Mouse (Mus musculus): Measurements from ENCODE around the gene Mtmr3. TPM values are rescaled to one million over a fixed set of nuclear protein-coding genes. Genes with fewer than 3 reads are reported as not detected.

The Mtmr3 gene
- total and polyA plus RNA-seq, 3 experiments = 31.7 to 46.3 (median 32.5) TPM

DNA sequence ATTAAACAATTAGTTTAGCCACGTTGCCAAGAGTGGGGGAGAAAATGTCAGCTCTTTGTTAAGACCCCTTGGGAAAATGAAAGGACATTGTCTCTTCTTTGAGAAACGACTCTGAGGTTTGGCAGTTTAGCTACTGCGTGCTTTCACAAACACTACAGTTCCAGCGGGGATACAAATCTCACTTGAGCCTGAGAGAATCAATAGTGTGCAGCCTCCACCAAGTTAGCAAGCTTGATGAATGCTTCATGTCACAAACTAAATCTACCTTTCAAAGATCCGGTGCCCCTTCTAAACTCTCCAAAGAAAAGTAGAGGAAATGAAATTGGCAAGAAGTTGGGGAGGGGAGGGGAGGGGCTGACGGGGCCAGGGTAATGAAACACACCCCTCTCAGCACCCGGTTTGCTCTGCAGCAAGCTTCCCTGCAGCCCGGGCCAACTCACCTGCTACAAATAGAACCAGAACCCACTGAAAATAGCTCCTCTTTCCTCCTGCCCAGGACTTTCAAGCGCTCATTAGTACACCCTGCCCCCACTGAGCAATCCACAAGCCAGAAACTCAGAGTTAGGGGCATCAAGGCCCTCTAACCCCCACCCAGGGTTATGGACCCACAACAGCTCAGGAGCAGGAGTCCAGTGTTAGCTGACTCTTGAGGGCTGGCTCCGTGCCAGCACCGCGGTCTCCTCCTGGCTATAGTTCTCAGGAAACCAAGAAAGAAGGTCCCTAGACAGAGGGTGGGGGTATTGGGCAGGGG, 8.2 kb upstream of the Mtmr3 start:
- Histone ChIP-seq H3K4me2 (ENCODE audit: insufficient read depth, low read depth, poor library complexity, severe bottlenecking) (no peak overlapping the region), H3K4me1 (ENCODE audit: control insufficient read depth in 1 of 2, insufficient read depth in 2 of 2) (peaks cover 0 to 36% of the 10 kb centered on the region in 2 experiments; a peak in 2 of 4 replicates), H3K27me3 (replicated peaks) (no peaks in the 10 kb centered on the region), H3K27ac (ENCODE audit: insufficient read depth, low read depth) (no peak overlapping the region), H3K4me3 (replicated peaks in 1 of 3; ENCODE audit: low read depth in 2 of 3, low read length in 2 of 3, poor library complexity in 1 of 3) (no peak overlapping the region), H3K9ac (ENCODE audit: insufficient read depth, low read depth) (no peak overlapping the region), H3K79me2 (replicated peaks; ENCODE audit: control insufficient read depth, extremely low read depth, insufficient read depth, poor library complexity, severe bottlenecking) (no peaks in the 10 kb centered on the region), H3K36me3 (replicated peaks in 1 of 2; ENCODE audit: control insufficient read depth in 1 of 2, insufficient read depth in 1 of 2, low read length in 1 of 2) (no peaks in the 10 kb centered on the region), H3K9me3 (replicated peaks; ENCODE audit: low read length) (peaks cover 3% of the 10 kb centered on the region)
- TF ChIP-seq CHD2 (IDR thresholded peaks at IDR 0.05; ENCODE audit: low read length) (no peak), SIN3A (IDR thresholded peaks at IDR 0.05; ENCODE audit: low read length) (no peak), ETS1 (conservative IDR thresholded peaks at IDR 0.05; ENCODE audit: low read depth, low read length) (no peak), MXI1 (IDR thresholded peaks at IDR 0.05; ENCODE audit: low read depth, low read length) (no peak), HCFC1 (IDR thresholded peaks at IDR 0.05; ENCODE audit: low read depth, low read length) (no peak), JUN (IDR thresholded peaks at IDR 0.05; ENCODE audit: insufficient read depth, low read depth, low read length) (no peak), NRF1 (IDR thresholded peaks at IDR 0.05; ENCODE audit: low read depth, low read length) (no peak), GABPA (IDR thresholded peaks at IDR 0.05; ENCODE audit: insufficient replicate concordance, low read depth, low read length) (no peak), IRF4 (IDR thresholded peaks at IDR 0.05; ENCODE audit: low read depth, low read length) (no peak), USF1 (IDR thresholded peaks at IDR 0.05; ENCODE audit: low read depth, low read length) (no peak), MEF2A (IDR thresholded peaks at IDR 0.05; ENCODE audit: borderline replicate concordance, low read depth, low read length) (no peak), ZMIZ1 (IDR thresholded peaks at IDR 0.05; ENCODE audit: low read depth, low read length) (no peak), NELFE (IDR thresholded peaks at IDR 0.05; ENCODE audit: low read depth, low read length) (no peak), CTCF (conservative IDR thresholded peaks at IDR 0.05 in 1 of 2, IDR thresholded peaks at IDR 0.05 in 1 of 2; ENCODE audit: low read depth in 2 of 2, low read length in 2 of 2) (no peak), BHLHE40 (IDR thresholded peaks at IDR 0.05; ENCODE audit: low read depth, low read length) (no peak), POLR2AphosphoS2 (IDR thresholded peaks at IDR 0.05; ENCODE audit: low read depth, low read length) (no peak), POLR2A (IDR thresholded peaks at IDR 0.05; ENCODE audit: low read depth, low read length) (no peak), ZKSCAN1 (IDR thresholded peaks at IDR 0.05; ENCODE audit: borderline replicate concordance, low read depth, low read length) (no peak)
- no peak for DNase-seq (ENCODE audit: extremely low read depth)
- in situ Hi-C loops (cut with MboI; ENCODE audit: low pct_ligation_motif_present, low pct_unique_long_range_greater_than_20kb, low sequenced_read_pairs) = no loop called here
- dilution Hi-C loops (cut with MboI; ENCODE audit: extremely low pct_ligation_motif_present, extremely low pct_unique_long_range_greater_than_20kb, low sequenced_read_pairs) = no loop called here

DNA sequence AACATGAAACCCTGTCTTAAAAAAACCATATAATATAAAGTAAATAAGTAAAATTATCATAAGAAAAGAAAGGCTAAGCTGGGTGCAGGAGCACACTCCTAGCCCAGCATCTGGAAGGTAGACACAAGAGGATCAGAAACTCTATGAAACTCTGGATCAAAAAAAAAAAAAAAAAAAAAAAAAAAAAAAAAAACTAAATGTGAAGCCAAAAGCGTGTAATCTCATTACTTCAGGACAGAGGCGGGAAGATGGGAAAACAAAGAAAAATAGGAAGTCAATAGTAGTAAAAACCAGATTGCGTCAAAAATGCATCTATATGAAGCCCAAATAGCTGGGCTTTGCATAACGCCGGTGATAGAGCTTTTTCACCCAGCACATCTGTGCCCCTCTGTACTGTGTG, 7.2 kb upstream of the Mtmr3 start:
- Histone ChIP-seq H3K4me3 (replicated peaks in 1 of 3; ENCODE audit: low read depth in 2 of 3, low read length in 2 of 3, poor library complexity in 1 of 3) (no peak overlapping the region), H3K4me2 (ENCODE audit: insufficient read depth, low read depth, poor library complexity, severe bottlenecking) (no peak overlapping the region), H3K9ac (ENCODE audit: insufficient read depth, low read depth) (no peak overlapping the region), H3K4me1 (ENCODE audit: control insufficient read depth in 1 of 2, insufficient read depth in 2 of 2) (peaks cover 0 to 32% of the 10 kb centered on the region in 2 experiments; a peak in 2 of 4 replicates), H3K27ac (ENCODE audit: insufficient read depth, low read depth) (no peak overlapping the region), H3K79me2 (replicated peaks; ENCODE audit: control insufficient read depth, extremely low read depth, insufficient read depth, poor library complexity, severe bottlenecking) (no peaks in the 10 kb centered on the region), H3K36me3 (replicated peaks in 1 of 2; ENCODE audit: control insufficient read depth in 1 of 2, insufficient read depth in 1 of 2, low read length in 1 of 2) (no peaks in the 10 kb centered on the region), H3K27me3 (replicated peaks) (no peaks in the 10 kb centered on the region), H3K9me3 (replicated peaks; ENCODE audit: low read length) (peaks cover 3% of the 10 kb centered on the region)
- in situ Hi-C loops (cut with MboI; ENCODE audit: low pct_ligation_motif_present, low pct_unique_long_range_greater_than_20kb, low sequenced_read_pairs) = no loop called here
- no peak for TF ChIP-seq POLR2A (IDR thresholded peaks at IDR 0.05; ENCODE audit: low read depth, low read length)
- TF ChIP-seq ZNF384 (IDR thresholded peaks at IDR 0.05; ENCODE audit: low read depth, low read length) = peak; percentile 72
- dilution Hi-C loops (cut with MboI; ENCODE audit: extremely low pct_ligation_motif_present, extremely low pct_unique_long_range_greater_than_20kb, low sequenced_read_pairs) = no loop called here
- no peak for DNase-seq (ENCODE audit: extremely low read depth)

Data from CH12.LX (cell line).